17 mouse cellular contexts compared by ENCODE assay signal in the genomic region with DNA sequence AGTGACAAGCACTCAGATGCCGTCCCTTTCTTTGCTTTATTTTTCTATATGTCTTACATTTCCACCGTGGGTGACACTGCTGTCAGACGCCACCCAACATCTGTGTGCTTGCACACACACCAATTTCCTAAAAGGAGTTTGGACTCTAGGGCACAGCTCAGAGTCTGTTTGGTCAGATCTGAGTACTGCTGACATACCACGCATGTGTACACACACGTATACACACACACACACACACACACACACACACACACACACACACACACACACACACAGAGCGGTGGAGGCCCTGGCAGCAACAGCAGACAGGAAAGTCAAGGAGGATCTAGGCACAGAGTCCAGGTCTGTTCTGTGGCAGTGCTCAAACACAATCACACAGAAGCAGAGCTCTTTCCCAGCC.
"Had no signal": no experiment of that assay in that cellular context is flagged by ENCODE, and none has a peak within 500 bp of the region (broad histone marks: within the 10 kb centered on the region; RNA-seq: fewer than 3 reads in every experiment).

No protein-coding gene starts in this region.

- H3K4me2 ChIP-seq: kidney, embryonic 15.5 days; midbrain, embryonic 13.5 days; neural tube, embryonic 13.5 days had no signal

- H3K9me3 ChIP-seq: kidney, embryonic 15.5 days; midbrain, embryonic 13.5 days had no signal

- H3K4me1 ChIP-seq: midbrain, embryonic 13.5 days had no signal

- H3K9ac ChIP-seq: kidney, embryonic 15.5 days; midbrain, embryonic 13.5 days; neural tube, embryonic 13.5 days had no signal

- H3K27ac ChIP-seq: kidney, embryonic 15.5 days; midbrain, embryonic 13.5 days; stomach, postnatal 0 days had no signal

- H3K4me3 ChIP-seq: kidney, embryonic 15.5 days; midbrain, embryonic 13.5 days; myocyte; neural tube, embryonic 13.5 days had no signal

- H3K36me3 ChIP-seq: neural tube, embryonic 13.5 days had no signal

- ATAC-seq: intestine, postnatal 0 days; midbrain, embryonic 13.5 days; midbrain, embryonic 16.5 days had no signal

- DNase-seq: kidney, adult 8-10 months; kidney, postnatal 10 days; kidney, postnatal 4 days; lung, adult 2 months; lung, postnatal 14 days; lung, postnatal 4 days; right cerebral cortex, postnatal 4 days; thymus, adult 2 months; thymus, postnatal 14 days; thymus, postnatal 4 days had no signal

- H3K27me3 ChIP-seq: kidney, embryonic 15.5 days; midbrain, embryonic 13.5 days; neural tube, embryonic 13.5 days had no signal
